Mouse (Mus musculus): Measurements from ENCODE around the gene Npffr2. TPM values are rescaled to one million over a fixed set of nuclear protein-coding genes. Genes with fewer than 3 reads are reported as not detected.

Gene Npffr2
- polyA plus RNA-seq, 1 experiment from 2014 or later, result not detected

Other genes with a start within 250 kb of the Npffr2 start
- gene Gc, start 69.5 kb upstream of the Npffr2 start, polyA plus RNA-seq (2014; fragmentation: Nextera tagmentation; extraction: Ambion mirVana), result not detected in 2 replicates

All from heart, embryonic 14.5 days (tissue).